Comparison of ENCODE assay signal across 8 mouse cellular contexts in the genomic region with DNA sequence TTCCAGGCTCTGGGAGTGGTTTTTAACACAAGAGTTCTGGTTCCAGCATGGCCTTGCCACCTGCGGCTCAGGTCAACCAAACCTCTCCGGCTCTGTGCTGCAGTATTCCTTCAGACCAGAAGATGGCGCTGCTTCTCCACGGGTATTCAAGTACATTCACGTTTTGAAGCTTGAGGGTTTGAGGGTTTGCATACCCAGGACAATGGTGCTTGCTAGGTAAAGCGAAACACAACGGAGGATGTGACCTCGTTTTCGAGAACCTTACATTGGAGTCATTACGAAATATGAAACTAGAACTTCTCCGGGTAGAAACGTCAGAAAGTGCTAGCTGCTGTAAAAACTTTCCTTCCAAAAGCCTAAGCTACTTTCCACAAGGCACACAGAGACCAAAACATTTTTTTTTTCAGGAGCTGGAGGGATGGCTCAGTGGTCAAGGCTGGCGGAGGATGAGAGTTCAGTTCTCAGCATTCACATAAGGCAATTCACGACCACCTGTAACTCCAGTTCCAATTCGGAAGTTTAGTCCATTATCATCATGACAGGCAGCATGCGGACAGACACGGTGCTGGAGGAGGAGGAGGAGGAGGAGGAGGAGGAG. TPM values are rescaled to one million over a fixed set of nuclear protein-coding genes. Genes with fewer than 3 reads are reported as not detected.
A peak's percentile ranks its signal among the peaks of the same experiment; 100 is the strongest.
DNase-seq lines count a peak whose midpoint lies in the region; ATAC-seq and TF ChIP-seq lines count a peak whose summit lies in the region.

No protein-coding gene starts in this region.

- no peaks in the 10 kb centered on the region; the same call in 1 of the 2 replicates for H3K27me3 ChIP-seq in forebrain, embryonic 14.5 days (replicated peaks; ENCODE audit: control insufficient read depth, insufficient read depth, low read length)
- H3K27me3 ChIP-seq in lung, embryonic 14.5 days (ENCODE audit: insufficient read depth, low read length): no peaks in the 10 kb centered on the region; the same call in 1 of the 2 replicates

- no peak for TF ChIP-seq POLR2A in olfactory bulb, adult 2 months (IDR thresholded peaks at IDR 0.05; ENCODE audit: insufficient read depth, low read depth, low read length)

- H3K27ac ChIP-seq in ES-E14 (ENCODE audit: insufficient read depth, low read depth, low read length, poor library complexity, severe bottlenecking): no peak overlapping the region
- no peak overlapping the region for H3K27ac ChIP-seq in forebrain, embryonic 14.5 days (ENCODE audit: low read depth, low read length)
- H3K27ac ChIP-seq in lung, embryonic 14.5 days (ENCODE audit: low read depth): no peak overlapping the region
- no peak overlapping the region for H3K27ac ChIP-seq in olfactory bulb, adult 2 months (ENCODE audit: insufficient read depth, low read depth, low read length)

- 0 out of 2 replicates have a peak, but pooled peaks have one; percentile 48 for ATAC-seq in forebrain, embryonic 14.5 days
- ATAC-seq in lung, embryonic 14.5 days (ENCODE audit: insufficient read depth): no peak

- peak overlapping the region in 1 of 2 experiments; percentile 53; a peak in 2 of 4 replicates for H3K4me3 ChIP-seq in ES-E14 (ENCODE audit: insufficient read depth in 1 of 2, low read depth in 1 of 2, low read length in 2 of 2, poor library complexity in 1 of 2, severe bottlenecking in 1 of 2)
- peak overlapping the region; percentile 4; the same call in 1 of the 2 replicates for H3K4me3 ChIP-seq in forebrain, embryonic 14.5 days (ENCODE audit: low read depth, low read length)
- H3K4me3 ChIP-seq in lung, embryonic 14.5 days (ENCODE audit: low read depth, low read length): peak overlapping the region; percentile 24
- H3K4me3 ChIP-seq in olfactory bulb, adult 2 months (ENCODE audit: insufficient read depth, low read depth, low read length): no peak overlapping the region

- in situ Hi-C loops in ES-E14 (cut with MboI; ENCODE audit: low sequenced_read_pairs in 2 of 2, unreplicated experiment in 2 of 2): loop anchor here in 1 of 2 experiments (5.0 to 10.0 kb wide), 3 partner anchors 90 to 857 kb away; no protein-coding TSS in a partner anchor

- no peaks in the 10 kb centered on the region for H3K9me3 ChIP-seq in ES-E14 (ENCODE audit: control insufficient read depth, insufficient read depth, low read depth, low read length)
- no peaks in the 10 kb centered on the region for H3K9me3 ChIP-seq in forebrain, embryonic 14.5 days (replicated peaks; ENCODE audit: control insufficient read depth, low read length)
- H3K9me3 ChIP-seq in lung, embryonic 14.5 days (ENCODE audit: low read depth, low read length): no peaks in the 10 kb centered on the region

- H3K4me2 ChIP-seq in forebrain, embryonic 14.5 days (ENCODE audit: low read length): peak overlapping the region; percentile 43
- peak overlapping the region; percentile 57 for H3K4me2 ChIP-seq in lung, embryonic 14.5 days

- intact Hi-C loops in heart, postnatal 25 days (cut with DNase I): loop anchor here (5.0 kb wide), 2 partner anchors 80 to 855 kb away; a partner anchor contains a TSS

- H3K36me3 ChIP-seq in ES-E14 (ENCODE audit: control insufficient read depth, insufficient read depth, low read length, poor library complexity, severe bottlenecking): no peaks in the 10 kb centered on the region
- no peaks in the 10 kb centered on the region for H3K36me3 ChIP-seq in forebrain, embryonic 14.5 days (ENCODE audit: control insufficient read depth, insufficient read depth, low read length)
- no peaks in the 10 kb centered on the region for H3K36me3 ChIP-seq in lung, embryonic 14.5 days (ENCODE audit: insufficient read depth)

- H3K9ac ChIP-seq in ES-E14 (ENCODE audit: insufficient read depth, low read depth, low read length, poor library complexity, severe bottlenecking): no peak overlapping the region
- H3K9ac ChIP-seq in forebrain, embryonic 14.5 days (ENCODE audit: low read length): no peak overlapping the region
- H3K9ac ChIP-seq in lung, embryonic 14.5 days: no peak overlapping the region

- DNase-seq in ES-E14 (ENCODE audit: low read depth, low spot score): peak; percentile 92
- DNase-seq in cerebellum, adult 11-12 months: peak; percentile 82
- DNase-seq in forebrain, embryonic 14.5 days (ENCODE audit: low spot score): peak; percentile 92
- peak; percentile 20 for DNase-seq in heart, postnatal 25 days (ENCODE audit: low spot score)
- DNase-seq in layer of hippocampus, adult 18-20 months (ENCODE audit: low spot score in 2 of 2): peak; percentile 58 to 90
- DNase-seq in lung, embryonic 14.5 days: peak; percentile 94
- peak; percentile 66 to 76 for DNase-seq in thymus, adult 18-20 months

- 2% methylated on average over 15 of the region's 17 CpGs for WGBS in forebrain, embryonic 14.5 days
- WGBS in lung, embryonic 14.5 days: 1% methylated on average over 17 of the region's 17 CpGs
- WGBS in olfactory bulb, adult 2 months: 1% methylated on average over 17 of the region's 17 CpGs

- peak; percentile 98 for TF ChIP-seq CTCF in lung, embryonic 14.5 days (IDR thresholded peaks at IDR 0.05; ENCODE audit: low read depth)
- TF ChIP-seq CTCF in olfactory bulb, adult 2 months (IDR thresholded peaks at IDR 0.05; ENCODE audit: insufficient read depth, low read depth, low read length): peak; percentile 73

- H3K4me1 ChIP-seq in ES-E14 (ENCODE audit: control insufficient read depth in 2 of 2, insufficient read depth in 2 of 2, low read length in 2 of 2, poor library complexity in 1 of 2): peaks cover 4 to 8% of the 10 kb centered on the region in 2 experiments; a peak in 3 of 4 replicates
- H3K4me1 ChIP-seq in forebrain, embryonic 14.5 days (ENCODE audit: control insufficient read depth, insufficient read depth, low read length): no peaks in the 10 kb centered on the region
- no peaks in the 10 kb centered on the region for H3K4me1 ChIP-seq in lung, embryonic 14.5 days (ENCODE audit: insufficient read depth)
- no peaks in the 10 kb centered on the region for H3K4me1 ChIP-seq in olfactory bulb, adult 2 months (ENCODE audit: control insufficient read depth, insufficient read depth, low read length)

TF ChIP-seq in ES-E14, 5 proteins besides CTCF, POLR2A, EP300 and RAD21:
- TF ChIP-seq CHD2 (IDR thresholded peaks at IDR 0.05; ENCODE audit: low read depth, low read length): no peak
- TF ChIP-seq ZC3H11A (IDR thresholded peaks at IDR 0.05; ENCODE audit: borderline replicate concordance, low read depth, low read length): peak; percentile 80
- TF ChIP-seq ZNF384 (IDR thresholded peaks at IDR 0.05; ENCODE audit: low read depth, low read length): peak; percentile 85
TF ChIP-seq in ES-E14: peak in this region for 2.

RNA-seq across cellular contexts. Expression of a gene that starts 19.5 kb away (rescaled TPM):
- 18.3 and 35.8 TPM in 2 replicates for total RNA-seq in ES-E14 (2012; rRNA removed)
- 21.8 and 22.5 TPM in 2 replicates for polyA plus RNA-seq in forebrain, embryonic 14.5 days (2014; fragmentation: Nextera tagmentation; extraction: Ambion mirVana)
- 100 to 1,000 TPM; 350 to 375 TPM for total RNA-seq in heart, postnatal 25 days (2021)
- 100 to 1,000 TPM; 484 to 500 TPM for total RNA-seq in layer of hippocampus, adult 18-20 months (2021)
- 19.7 and 19.9 TPM in 2 replicates for polyA plus RNA-seq in lung, embryonic 14.5 days (2014; fragmentation: Nextera tagmentation; extraction: Ambion mirVana)
- polyA plus RNA-seq in olfactory bulb, adult 2 months (2012; ENCODE audit: insufficient read depth, insufficient read length, low replicate concordance, missing spikeins): 187 and 444 TPM in 2 replicates

RNA-seq across cellular contexts. Expression of a gene that starts 47.0 kb away (rescaled TPM):
- total RNA-seq in ES-E14 (2012; rRNA removed): not detected in 2 replicates
- polyA plus RNA-seq in forebrain, embryonic 14.5 days (2014; fragmentation: Nextera tagmentation; extraction: Ambion mirVana): not detected in 2 replicates
- not detected for total RNA-seq in heart, postnatal 25 days (2021)
- total RNA-seq in layer of hippocampus, adult 18-20 months (2021): not detected
- polyA plus RNA-seq in lung, embryonic 14.5 days (2014; fragmentation: Nextera tagmentation; extraction: Ambion mirVana): not detected in 2 replicates
- not detected in 2 replicates for polyA plus RNA-seq in olfactory bulb, adult 2 months (2012; ENCODE audit: insufficient read depth, insufficient read length, low replicate concordance, missing spikeins)

Comparison
In these comparisons a context has a peak if more than half of its experiments do, and no peak if none do; other contexts are left out.
1. DNase-seq: peak in every context shown above with its lines; median percentile 94 in lung, embryonic 14.5 days; 92 in ES-E14; 92 in forebrain, embryonic 14.5 days; 82 in cerebellum, adult 11-12 months; 74 in layer of hippocampus, adult 18-20 months; 71 in thymus, adult 18-20 months; 20 in heart, postnatal 25 days.